Mouse (Mus musculus) lung, postnatal 14 days (tissue): ENCODE results near the gene Abca7.

ENCODE experiments used
- DNase-seq: peaks from one replicate; pipeline ENCODE4 v3.0.0; 2021

The Abca7 gene

GRCm38 (mm10) chr10:79997034-79997760 is 903 bp downstream of the Abca7 start:
- peak; percentile 66 for DNase-seq

DNA sequence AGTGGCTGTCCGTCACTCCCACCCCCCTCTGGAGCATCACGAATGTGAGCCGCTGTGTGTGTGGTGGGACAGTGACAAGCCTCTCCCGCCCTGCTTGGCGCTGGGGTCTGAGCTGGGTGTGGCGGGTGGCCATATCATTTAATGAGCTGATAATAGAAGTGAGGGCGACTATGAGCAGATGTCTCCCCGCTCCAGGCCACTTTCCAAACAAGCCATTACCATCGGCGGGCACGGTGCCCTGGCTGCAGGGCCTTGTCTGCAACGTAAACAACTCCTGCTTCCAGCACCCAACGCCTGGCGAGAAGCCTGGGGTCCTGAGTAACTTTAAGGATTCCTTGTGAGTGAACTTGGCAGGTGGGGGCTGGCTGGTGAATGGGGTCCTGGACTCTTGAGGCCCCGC is 1.5 kb downstream of the Abca7 start:
- no peak for DNase-seq

- no peak for DNase-seq
Measured at GRCm38 (mm10) chr10:80001945-80002344, 5.7 kb downstream of the Abca7 start.

GRCm38 (mm10) chr10:80002829-80003228 is 6.5 kb downstream of the Abca7 start:
- no peak for DNase-seq

DNA sequence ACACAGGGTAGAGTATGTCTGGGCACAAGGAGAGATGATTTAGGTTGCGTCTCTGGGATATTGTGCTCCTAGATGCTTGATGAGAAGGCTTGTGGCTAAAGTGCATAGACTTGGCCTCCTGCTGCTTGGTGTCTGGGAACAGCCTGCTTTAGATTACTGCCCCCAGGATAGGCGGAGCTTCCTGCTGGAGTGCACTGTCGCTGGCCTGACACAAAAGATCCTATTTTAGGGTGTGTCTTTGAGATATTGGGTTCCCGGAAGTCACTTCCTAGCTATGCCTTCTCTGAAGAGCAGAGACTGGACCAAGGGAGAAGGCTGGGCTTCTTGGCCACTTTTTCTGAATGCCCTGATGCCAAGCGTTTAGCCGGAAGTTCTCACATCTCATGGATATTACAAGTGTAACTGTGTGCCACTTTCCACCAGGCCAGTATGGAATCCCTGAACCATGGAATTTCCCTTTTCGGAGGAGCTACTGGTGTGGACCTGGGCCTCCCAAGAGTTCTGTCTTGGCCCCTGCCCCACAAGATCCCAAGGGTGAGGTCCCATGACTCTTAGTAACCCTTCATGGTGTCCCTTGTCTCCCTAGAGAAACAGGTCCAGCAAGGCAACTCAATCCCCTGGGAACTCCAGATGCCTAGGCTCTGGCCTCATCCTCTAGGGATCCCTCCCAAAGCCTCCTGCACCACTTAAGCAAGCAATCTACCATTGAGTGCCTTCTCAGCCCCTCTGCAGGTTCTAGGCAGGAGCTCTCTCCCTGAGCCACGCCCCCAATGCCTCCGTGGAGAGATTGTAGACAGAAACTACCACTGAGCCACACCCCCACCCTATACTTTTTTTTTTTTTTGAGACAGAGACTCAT is 7.3 kb downstream of the Abca7 start:
- DNase-seq = no peak

- no peak for DNase-seq
Measured at GRCm38 (mm10) chr10:80004233-80004705, 8.0 kb downstream of the Abca7 start.

DNA sequence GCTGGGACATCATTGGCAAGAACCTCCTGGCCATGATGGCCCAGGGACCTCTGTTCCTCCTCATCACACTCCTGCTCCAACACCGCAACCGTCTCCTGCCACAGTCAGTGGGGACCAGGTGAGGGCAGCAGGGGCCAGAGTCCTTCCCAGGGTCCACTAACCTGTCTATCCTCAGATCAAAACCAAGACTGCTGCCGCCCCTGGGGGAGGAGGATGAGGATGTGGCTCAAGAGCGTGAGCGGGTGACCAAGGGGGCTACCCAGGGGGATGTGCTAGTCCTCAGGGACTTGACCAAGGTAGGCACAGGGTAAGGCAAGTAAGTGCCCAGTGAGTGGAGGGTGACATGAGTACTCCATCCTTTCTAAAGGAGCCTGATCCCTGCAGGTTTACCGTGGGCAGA is 15.4 kb downstream of the Abca7 start:
- DNase-seq = no peak

- no peak for DNase-seq
Measured at GRCm38 (mm10) chr10:80013609-80014008, 17.3 kb downstream of the Abca7 start.

DNA sequence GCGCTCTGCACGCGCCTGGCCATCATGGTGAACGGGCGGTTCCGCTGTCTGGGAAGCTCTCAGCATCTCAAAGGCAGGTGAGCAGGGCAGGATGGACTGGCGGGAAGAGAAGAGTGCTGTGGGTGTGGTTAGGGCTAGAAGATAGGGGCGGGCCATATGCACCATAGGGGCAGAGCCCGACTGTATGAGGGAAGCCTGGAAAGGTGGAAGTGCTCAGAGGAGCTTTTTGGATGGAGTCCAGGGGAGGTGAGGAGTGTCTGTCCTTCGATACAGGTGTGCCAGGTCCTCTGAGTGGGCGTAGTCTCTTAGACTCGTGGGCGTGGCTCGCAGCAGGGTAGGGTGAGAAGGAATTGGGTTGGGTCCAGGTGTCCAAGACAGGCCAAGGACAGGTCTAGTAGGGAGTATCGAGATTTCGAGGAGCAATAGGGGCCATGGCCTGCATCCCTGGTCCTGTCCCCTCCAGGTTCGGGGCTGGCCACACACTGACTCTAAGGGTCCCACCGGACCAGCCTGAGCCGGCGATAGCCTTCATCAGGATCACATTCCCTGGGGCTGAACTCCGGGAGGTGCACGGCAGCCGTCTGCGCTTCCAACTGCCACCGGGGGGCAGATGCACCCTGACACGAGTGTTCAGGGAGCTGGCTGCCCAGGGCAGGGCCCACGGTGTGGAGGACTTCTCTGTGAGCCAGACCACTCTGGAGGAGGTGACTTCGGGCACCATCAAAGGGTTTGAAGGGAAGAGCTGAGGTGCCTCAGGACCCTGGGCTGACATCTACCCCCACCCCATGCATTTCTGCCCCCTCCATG is 18.4 kb downstream of the Abca7 start:
- peak; percentile 61 for DNase-seq

DNA sequence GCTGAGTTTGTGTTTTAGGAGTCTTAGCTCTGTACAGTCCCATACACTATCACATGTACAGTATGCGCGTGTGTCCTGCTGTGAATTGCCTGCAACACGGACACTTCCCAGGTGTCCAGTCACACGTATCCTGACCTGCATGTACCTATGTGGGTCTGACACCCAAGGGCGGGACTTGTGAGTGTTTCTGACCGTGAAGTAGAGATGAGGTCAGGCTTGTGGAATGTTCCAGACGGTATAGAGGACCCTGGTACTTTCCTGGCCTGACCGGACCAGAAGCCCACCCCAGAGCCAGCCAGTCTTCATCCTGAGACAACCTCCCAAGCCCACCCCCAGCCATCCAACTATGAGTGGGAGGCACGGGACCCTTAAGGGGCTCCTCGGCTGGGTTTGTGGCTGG is 19.3 kb downstream of the Abca7 start:
- no peak for DNase-seq

GRCm38 (mm10) chr10:80016511-80016910 is 20.2 kb downstream of the Abca7 start, which contains the start of gene Arhgap45:
TSS of gene Arhgap45 (plus strand) at chr10:80016653.
- peak; percentile 59 for DNase-seq

DNA sequence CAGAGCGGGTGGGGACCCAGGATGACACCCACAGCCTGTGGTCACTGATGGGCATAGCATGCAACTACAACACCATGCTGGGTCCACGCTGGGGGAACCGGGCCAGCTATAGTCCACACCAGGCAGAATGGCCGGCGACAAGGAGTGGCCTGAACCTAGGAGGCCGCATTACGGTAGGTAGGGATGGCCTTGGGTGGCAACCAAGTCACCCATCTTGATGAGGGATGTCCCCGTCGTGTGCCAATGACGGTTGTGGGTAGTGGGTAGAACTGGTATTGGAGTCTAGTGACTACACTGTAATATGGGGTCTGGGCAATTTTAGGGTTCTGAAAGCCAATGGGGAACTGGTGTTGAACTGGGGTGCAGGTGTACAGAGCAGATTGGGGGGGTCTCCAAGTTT is 20.6 kb downstream of the Abca7 start:
- DNase-seq = no peak

DNA sequence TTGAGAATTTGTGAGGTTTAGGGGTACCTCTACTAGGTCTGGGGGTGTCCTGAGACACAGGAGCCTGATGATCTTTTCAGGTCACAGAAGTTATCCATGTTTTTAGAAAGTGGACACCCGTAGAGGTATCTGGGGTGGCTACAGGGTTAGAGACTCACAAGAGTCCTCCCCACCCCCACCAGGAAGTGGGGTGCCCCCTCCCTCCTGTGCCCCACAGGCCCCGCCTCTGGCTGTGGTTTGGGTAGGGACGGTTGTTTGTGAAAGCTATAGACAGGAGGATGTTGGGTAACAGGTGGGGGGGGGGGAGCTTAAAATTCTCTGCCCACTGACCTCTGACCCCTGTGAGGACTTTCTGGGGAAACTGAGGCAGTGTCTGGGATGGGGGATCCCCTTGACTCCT is 21.1 kb downstream of the Abca7 start:
- DNase-seq = peak; percentile 68

GRCm38 (mm10) chr10:80017771-80018170 is 21.5 kb downstream of the Abca7 start:
- no peak for DNase-seq

GRCm38 (mm10) chr10:80018739-80019297 is 22.5 kb downstream of the Abca7 start:
- DNase-seq = peak; percentile 56

GRCm38 (mm10) chr10:80019471-80020131 is 23.3 kb downstream of the Abca7 start:
- DNase-seq = no peak

- DNase-seq = no peak
Measured at GRCm38 (mm10) chr10:80020191-80020590, 23.9 kb downstream of the Abca7 start.

DNA sequence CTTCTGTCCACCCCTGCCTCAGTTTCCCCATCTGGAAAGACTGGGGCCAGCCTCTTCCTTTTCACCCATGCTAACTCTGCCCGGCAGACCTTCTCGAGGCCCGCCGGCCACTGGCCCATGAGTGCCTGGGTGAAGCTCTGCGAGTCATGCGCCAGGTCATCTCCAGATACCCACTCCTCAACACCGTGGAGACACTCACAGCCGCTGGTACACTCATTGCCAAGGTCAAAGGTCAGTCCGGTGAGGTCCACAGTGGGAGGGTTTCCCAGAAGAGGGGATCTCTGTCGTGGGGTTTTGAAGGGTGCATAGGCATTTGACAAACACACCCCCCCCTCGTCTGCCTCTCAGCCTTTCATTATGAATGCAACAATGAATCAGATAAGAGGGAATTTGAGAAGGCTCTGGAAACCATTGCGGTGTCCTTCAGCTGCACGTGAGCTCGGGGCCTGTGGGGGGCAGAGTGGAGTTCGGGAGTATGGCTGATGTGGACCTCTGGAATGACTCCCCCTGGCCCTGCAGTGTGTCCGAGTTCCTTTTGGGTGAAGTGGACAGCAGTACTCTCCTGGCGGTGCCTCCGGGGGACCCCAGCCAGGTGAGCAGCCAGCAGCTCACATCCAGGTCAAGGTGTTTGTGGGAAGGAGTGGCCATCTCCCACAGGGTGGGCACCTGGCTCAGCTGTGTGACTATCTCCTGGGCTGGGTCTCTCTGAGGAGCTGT is 24.5 kb downstream of the Abca7 start:
- DNase-seq = no peak

GRCm38 (mm10) chr10:80021320-80021641 is 25.0 kb downstream of the Abca7 start:
- no peak for DNase-seq

DNA sequence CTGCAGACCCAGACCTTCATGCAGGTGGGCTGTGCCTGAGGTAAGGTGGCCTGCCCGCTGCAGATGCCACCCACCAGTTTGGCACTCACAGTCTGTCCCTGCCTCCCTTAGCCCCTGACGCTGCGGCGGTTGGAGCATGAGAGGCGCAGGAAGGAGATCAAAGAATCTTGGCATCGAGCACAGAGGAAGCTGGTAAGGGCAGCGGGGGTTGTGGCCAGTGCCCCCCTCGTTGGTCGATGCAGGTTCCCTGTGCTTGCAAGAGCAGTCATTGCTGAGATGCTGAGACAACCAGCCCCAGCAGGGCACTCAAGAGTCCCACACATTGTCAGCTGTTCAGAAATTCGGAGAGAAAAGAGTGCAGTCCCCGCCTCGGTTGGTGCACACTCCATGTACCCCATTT is 25.9 kb downstream of the Abca7 start:
- no peak for DNase-seq

DNA sequence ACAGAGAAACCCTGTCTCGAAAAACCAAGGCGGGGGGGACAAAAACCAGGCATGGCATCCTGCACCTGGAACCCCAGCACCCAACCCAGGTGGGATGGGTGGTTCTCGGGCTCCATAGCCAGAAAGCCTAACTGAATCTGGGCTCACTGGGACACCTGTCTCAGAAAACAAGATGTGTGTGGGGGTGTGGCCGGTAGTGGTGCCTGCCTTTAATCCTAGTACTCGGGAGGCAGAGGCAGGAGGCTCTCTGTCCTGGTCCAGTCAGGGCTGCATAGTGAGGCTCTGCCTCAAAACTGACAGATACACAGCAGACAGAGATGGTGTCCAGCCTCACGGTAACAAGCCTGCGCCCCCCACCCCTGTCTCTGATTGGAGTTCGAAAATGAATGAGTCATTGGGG is 26.5 kb downstream of the Abca7 start:
- no peak for DNase-seq

GRCm38 (mm10) chr10:80023758-80024157 is 27.5 kb downstream of the Abca7 start:
- DNase-seq = no peak
